Mouse (Mus musculus) embryonic stem cell, embryonic (primary cell): ENCODE data around the gene Kctd15.

Experiments used
- CTCF ChIA-PET, 4 experiments: fragments of 300-600 bp in 2 of 4; fragments of 350-600 bp in 2 of 4; sonication (Branson Sonifier 250); formaldehyde crosslinking; loops; one replicate each; lab custom pipeline; 2022; ENCODE audit warnings: inconsistent platforms in 2 of 4; lab: Charles Lee
- POLR2A ChIA-PET, 4 experiments: fragments of 300-600 bp in 2 of 4; fragments of 350-600 bp in 2 of 4; sonication (Branson Sonifier 250); formaldehyde crosslinking; loops; one replicate each; lab custom pipeline; 2022; ENCODE audit warnings: antibody characterized with exemption in 4 of 4, inconsistent platforms in 1 of 4; lab: Charles Lee

The Kctd15 gene

GRCm38 (mm10) chr7:34656632-34657031, at the start of gene Kctd15:
TSS of gene Kctd15 (minus strand) at chr7:34656732.
- POLR2A ChIA-PET, result interaction anchor here in 3 of 4 experiments (0.6 to 7.5 kb wide), 7 partner anchors 12 to 267 kb away, joined by 3 to 75 read pairs (median 3); no protein-coding TSS in a partner anchor
- CTCF ChIA-PET, result interaction anchor here in 2 of 4 experiments (0.6 to 3.0 kb wide), 5 partner anchors 12 to 41 kb away, joined by 3 to 14 read pairs (median 4); no protein-coding TSS in a partner anchor

- POLR2A ChIA-PET, result no interaction called here
Observed at GRCm38 (mm10) chr7:34704401-34704800, 47.9 kb upstream of the Kctd15 start.

GRCm38 (mm10) chr7:34703437-34703836, 46.9 kb upstream of the Kctd15 start:
- POLR2A ChIA-PET, result interaction anchor here in 1 of 4 experiments (0.6 to 1.5 kb wide), 2 partner anchors 109 to 387 kb away, joined by 3 read pairs; partner anchors contain the start of gene Chst8

More at GRCm38 (mm10) chr7:34704401-34704800, 47.9 kb upstream of the Kctd15 start:
- CTCF ChIA-PET, result no interaction called here

GRCm38 (mm10) chr7:34702718-34703351, 46.3 kb upstream of the Kctd15 start:
- POLR2A ChIA-PET, result interaction anchor here in 2 of 4 experiments (0.6 to 1.5 kb wide), 7 partner anchors 10 to 299 kb away, joined by 3 to 9 read pairs (median 3); partner anchors contain the start of gene Chst8 (in 1 of the 2)
- CTCF ChIA-PET, result interaction anchor here in 1 of 4 experiments (0.6 kb wide), 1 partner anchor 295 kb away, joined by 3 read pairs; no protein-coding TSS in a partner anchor

More at GRCm38 (mm10) chr7:34703437-34703836, 46.9 kb upstream of the Kctd15 start:
- CTCF ChIA-PET, result no interaction called here

- ChIA-PET POLR2A (interaction anchor here in 3 of 4 experiments (0.6 to 1.1 kb wide), 6 partner anchors 9 to 22 kb away, joined by 3 read pairs; no protein-coding TSS in a partner anchor), CTCF (interaction anchor here in 2 of 4 experiments (0.6 to 1.1 kb wide), 2 partner anchors 23 to 503 kb away, joined by 3 to 6 read pairs; no protein-coding TSS in a partner anchor)
Observed at GRCm38 (mm10) chr7:34699888-34700287, 43.4 kb upstream of the Kctd15 start.

- ChIA-PET POLR2A (interaction anchor here in 2 of 4 experiments (1.0 to 3.7 kb wide), 2 partner anchors 23 to 24 kb away, joined by 4 to 8 read pairs; no protein-coding TSS in a partner anchor), CTCF (no interaction called here)
Observed at GRCm38 (mm10) chr7:34698221-34698620, 41.7 kb upstream of the Kctd15 start.

GRCm38 (mm10) chr7:34696086-34696485, 39.6 kb upstream of the Kctd15 start:
- ChIA-PET POLR2A (interaction anchor here in 3 of 4 experiments (0.5 to 3.7 kb wide), 4 partner anchors 26 to 78 kb away, joined by 3 to 17 read pairs (median 6); no protein-coding TSS in a partner anchor), CTCF (interaction anchor here (0.5 to 1.5 kb wide), 12 partner anchors 8 to 948 kb away, joined by 3 to 10 read pairs (median 3); no protein-coding TSS in a partner anchor)

- CTCF ChIA-PET, result interaction anchor here in 2 of 4 experiments (1.2 to 1.5 kb wide), 2 partner anchors 18 to 22 kb away, joined by 3 to 5 read pairs; no protein-coding TSS in a partner anchor
- POLR2A ChIA-PET, result interaction anchor here in 3 of 4 experiments (0.5 to 3.7 kb wide), 4 partner anchors 20 to 567 kb away, joined by 3 to 17 read pairs (median 6); no protein-coding TSS in a partner anchor
Observed at GRCm38 (mm10) chr7:34694898-34695297, 38.4 kb upstream of the Kctd15 start.

- CTCF ChIA-PET, result no interaction called here
Observed at GRCm38 (mm10) chr7:34693916-34694315, 37.4 kb upstream of the Kctd15 start.

GRCm38 (mm10) chr7:34693072-34693471, 36.5 kb upstream of the Kctd15 start:
- POLR2A ChIA-PET, result interaction anchor here in 1 of 4 experiments (0.9 to 1.5 kb wide), 3 partner anchors 9 to 34 kb away, joined by 3 to 4 read pairs (median 3); no protein-coding TSS in a partner anchor
- CTCF ChIA-PET, result interaction anchor here in 1 of 4 experiments (0.5 kb wide), 1 partner anchor 232 kb away, joined by 4 read pairs; no protein-coding TSS in a partner anchor

More at GRCm38 (mm10) chr7:34693916-34694315, 37.4 kb upstream of the Kctd15 start:
- POLR2A ChIA-PET, result interaction anchor here in 1 of 4 experiments (1.5 kb wide), 1 partner anchor 35 kb away, joined by 3 read pairs; no protein-coding TSS in a partner anchor

GRCm38 (mm10) chr7:34690111-34690510, 33.6 kb upstream of the Kctd15 start:
- ChIA-PET CTCF (interaction anchor here in 2 of 4 experiments (0.7 to 1.1 kb wide), 2 partner anchors 14 to 1082 kb away, joined by 3 to 4 read pairs; no protein-coding TSS in a partner anchor), POLR2A (interaction anchor here in 3 of 4 experiments (0.6 to 1.6 kb wide), 4 partner anchors 9 to 71 kb away, joined by 3 to 9 read pairs (median 4); no protein-coding TSS in a partner anchor)

GRCm38 (mm10) chr7:34689028-34689427, 32.5 kb upstream of the Kctd15 start:
- ChIA-PET CTCF (no interaction called here), POLR2A (interaction anchor here in 1 of 4 experiments (0.7 kb wide), 1 partner anchor 18 kb away, joined by 3 read pairs; no protein-coding TSS in a partner anchor)

- CTCF ChIA-PET, result interaction anchor here in 3 of 4 experiments (0.5 to 2.6 kb wide), 6 partner anchors 9 to 335 kb away, joined by 3 to 6 read pairs (median 4); no protein-coding TSS in a partner anchor
- POLR2A ChIA-PET, result interaction anchor here in 2 of 4 experiments (0.6 to 0.8 kb wide), 2 partner anchors 35 to 71 kb away, joined by 3 to 5 read pairs; no protein-coding TSS in a partner anchor
Observed at GRCm38 (mm10) chr7:34685801-34686200, 29.3 kb upstream of the Kctd15 start.

- POLR2A ChIA-PET, result interaction anchor here in 2 of 4 experiments (0.6 to 0.9 kb wide), 4 partner anchors 34 to 72 kb away, joined by 3 to 5 read pairs (median 3); no protein-coding TSS in a partner anchor
- CTCF ChIA-PET, result interaction anchor here in 3 of 4 experiments (0.5 to 2.6 kb wide), 6 partner anchors 8 to 336 kb away, joined by 3 to 6 read pairs (median 4); no protein-coding TSS in a partner anchor
Observed at GRCm38 (mm10) chr7:34685176-34685575, 28.6 kb upstream of the Kctd15 start.

- POLR2A ChIA-PET, result interaction anchor here in 2 of 4 experiments (0.8 to 1.6 kb wide), 4 partner anchors 34 to 42 kb away, joined by 3 to 6 read pairs (median 3); no protein-coding TSS in a partner anchor
- CTCF ChIA-PET, result interaction anchor here in 3 of 4 experiments (0.6 to 1.5 kb wide), 4 partner anchors 39 to 68 kb away, joined by 3 to 11 read pairs (median 6); no protein-coding TSS in a partner anchor
Observed at GRCm38 (mm10) chr7:34680771-34681421, 24.4 kb upstream of the Kctd15 start.

- ChIA-PET CTCF (interaction anchor here in 2 of 4 experiments (1.3 to 1.5 kb wide), 2 partner anchors 40 to 69 kb away, joined by 3 to 4 read pairs; no protein-coding TSS in a partner anchor), POLR2A (interaction anchor here in 2 of 4 experiments (0.6 to 1.5 kb wide), 3 partner anchors 20 to 84 kb away, joined by 3 to 4 read pairs (median 3); no protein-coding TSS in a partner anchor)
Observed at GRCm38 (mm10) chr7:34679886-34680285, 23.4 kb upstream of the Kctd15 start.
